Mouse (Mus musculus): ENCODE measurements around the gene Ffar4. TPM values are rescaled to one million over a fixed set of nuclear protein-coding genes. Genes with fewer than 3 reads are reported as not detected.
A peak's percentile ranks its signal among the peaks of the same experiment; 100 is the strongest.

Ffar4 gene
- polyA plus RNA-seq (2015; fragmentation: Nextera tagmentation; extraction: Ambion mirVana), result 0.11 and 0.20 TPM in 2 replicates

GRCm38 (mm10) chr19:38096858-38097758, at the start of gene Ffar4:
Gene Ffar4 (plus strand): TSS chr19:38097071.
- H3K9me3 ChIP-seq, result no peaks in the 10 kb centered on the region
- H3K4me3 ChIP-seq, result peak within 1 kb of the TSS; percentile 43
- H3K9ac ChIP-seq, result no peak within 1 kb of the TSS
- H3K4me1 ChIP-seq, result peaks cover 9% of the 10 kb centered on the region; the same call in 1 of the 2 replicates
- H3K36me3 ChIP-seq, result no peaks in the 10 kb centered on the region
- H3K4me2 ChIP-seq, result peak within 1 kb of the TSS; percentile 64
- H3K27ac ChIP-seq (replicated peaks), result no peak within 1 kb of the TSS
- no peak for ATAC-seq (ENCODE audit: extremely low read depth, insufficient number of reproducible peaks, low FRiP score, low TSS enrichment)
- peaks cover 80% of the 10 kb centered on the region for H3K27me3 ChIP-seq (replicated peaks)
- 1% methylated on average over 77 of the region's 77 CpGs for WGBS

- no peak overlapping the region for H3K9ac ChIP-seq
- no peak overlapping the region for H3K4me2 ChIP-seq
- no peaks in the 10 kb centered on the region for H3K36me3 ChIP-seq
- 80% methylated on average over 1 of the region's 1 CpGs for WGBS
- no peak for ATAC-seq (ENCODE audit: extremely low read depth, insufficient number of reproducible peaks, low FRiP score, low TSS enrichment)
- H3K9me3 ChIP-seq, result no peaks in the 10 kb centered on the region
- peaks cover 14% of the 10 kb centered on the region for H3K27me3 ChIP-seq (replicated peaks)
- H3K4me1 ChIP-seq, result peaks cover 9% of the 10 kb centered on the region; the same call in 1 of the 2 replicates
- H3K27ac ChIP-seq (replicated peaks), result no peak overlapping the region
- H3K4me3 ChIP-seq, result no peak overlapping the region
Measured at GRCm38 (mm10) chr19:38049686-38050085, 47.2 kb upstream of the Ffar4 start.

GRCm38 (mm10) chr19:38053227-38054041, 43.4 kb upstream of the Ffar4 start:
- Histone ChIP-seq H3K4me2 (peak overlapping the region; percentile 79), H3K9me3 (no peaks in the 10 kb centered on the region), H3K36me3 (peaks cover 16% of the 10 kb centered on the region), H3K4me1 (peaks cover 26% of the 10 kb centered on the region), H3K4me3 (peak overlapping the region; percentile 89), H3K9ac (peak overlapping the region; percentile 77; the same call in 1 of the 2 replicates), H3K27me3 (replicated peaks) (peaks cover 2% of the 10 kb centered on the region; the same call in 1 of the 2 replicates), H3K27ac (replicated peaks) (peak overlapping the region; percentile 32; the same call in 1 of the 2 replicates)
- 23% methylated on average over 8 of the region's 8 CpGs for WGBS
- no peak for ATAC-seq (ENCODE audit: extremely low read depth, insufficient number of reproducible peaks, low FRiP score, low TSS enrichment)

GRCm38 (mm10) chr19:38054149-38054719, 42.6 kb upstream of the Ffar4 start:
- H3K27ac ChIP-seq (replicated peaks), result peak overlapping the region; percentile 32
- peak overlapping the region; percentile 77 for H3K9ac ChIP-seq
- H3K4me2 ChIP-seq, result peak overlapping the region; percentile 79
- under 1% methylated on average over 21 of the region's 23 CpGs for WGBS
- H3K4me1 ChIP-seq, result peaks cover 26% of the 10 kb centered on the region
- H3K36me3 ChIP-seq, result peaks cover 23% of the 10 kb centered on the region
- H3K27me3 ChIP-seq (replicated peaks), result no peaks in the 10 kb centered on the region; the same call in 1 of the 2 replicates
- no peaks in the 10 kb centered on the region for H3K9me3 ChIP-seq
- H3K4me3 ChIP-seq, result peak overlapping the region; percentile 89
- peak; percentile 78 for ATAC-seq (ENCODE audit: extremely low read depth, insufficient number of reproducible peaks, low FRiP score, low TSS enrichment)

GRCm38 (mm10) chr19:38054720-38055192, 42.1 kb upstream of the Ffar4 start, which contains the start of gene Cep55:
Gene Cep55 (plus strand): TSS chr19:38055011.
- Histone ChIP-seq H3K4me2 (peak within 1 kb of the TSS; percentile 85), H3K9ac (peak within 1 kb of the TSS; percentile 89), H3K27me3 (replicated peaks) (no peaks in the 10 kb centered on the region; the same call in 1 of the 2 replicates), H3K27ac (replicated peaks) (peak within 1 kb of the TSS; percentile 78), H3K4me1 (peaks cover 26% of the 10 kb centered on the region), H3K9me3 (no peaks in the 10 kb centered on the region), H3K4me3 (peak within 1 kb of the TSS; percentile 89), H3K36me3 (peaks cover 26% of the 10 kb centered on the region)
- ATAC-seq (ENCODE audit: extremely low read depth, insufficient number of reproducible peaks, low FRiP score, low TSS enrichment), result peak; percentile 93
- WGBS, result under 1% methylated on average over 35 of the region's 36 CpGs

- Histone ChIP-seq H3K4me3 (peak overlapping the region; percentile 89), H3K27ac (replicated peaks) (no peak overlapping the region), H3K36me3 (peaks cover 37% of the 10 kb centered on the region), H3K9me3 (no peaks in the 10 kb centered on the region), H3K4me2 (peak overlapping the region; percentile 85), H3K4me1 (peaks cover 26% of the 10 kb centered on the region), H3K27me3 (replicated peaks) (no peaks in the 10 kb centered on the region; the same call in 1 of the 2 replicates), H3K9ac (peak overlapping the region; percentile 89)
- ATAC-seq (ENCODE audit: extremely low read depth, insufficient number of reproducible peaks, low FRiP score, low TSS enrichment), result no peak
- 13% methylated on average over 6 of the region's 6 CpGs for WGBS
Measured at GRCm38 (mm10) chr19:38055798-38056197, 41.1 kb upstream of the Ffar4 start.

GRCm38 (mm10) chr19:38056276-38056675, 40.6 kb upstream of the Ffar4 start:
- no peaks in the 10 kb centered on the region for H3K9me3 ChIP-seq
- H3K27ac ChIP-seq (replicated peaks), result no peak overlapping the region
- H3K9ac ChIP-seq, result peak overlapping the region; percentile 69
- H3K36me3 ChIP-seq, result peaks cover 41% of the 10 kb centered on the region
- H3K4me3 ChIP-seq, result peak overlapping the region; percentile 89
- no peak for ATAC-seq (ENCODE audit: extremely low read depth, insufficient number of reproducible peaks, low FRiP score, low TSS enrichment)
- no peaks in the 10 kb centered on the region; the same call in 1 of the 2 replicates for H3K27me3 ChIP-seq (replicated peaks)
- peak overlapping the region; percentile 85 for H3K4me2 ChIP-seq
- peaks cover 26% of the 10 kb centered on the region for H3K4me1 ChIP-seq
- WGBS, result 55% methylated on average over 3 of the region's 3 CpGs

- 81% methylated on average over 8 of the region's 8 CpGs for WGBS
- no peak overlapping the region for H3K4me3 ChIP-seq
- peaks cover 26% of the 10 kb centered on the region for H3K4me1 ChIP-seq
- peak overlapping the region; percentile 85; the same call in 1 of the 2 replicates for H3K4me2 ChIP-seq
- H3K27ac ChIP-seq (replicated peaks), result no peak overlapping the region
- H3K27me3 ChIP-seq (replicated peaks), result no peaks in the 10 kb centered on the region; the same call in 1 of the 2 replicates
- no peak for ATAC-seq (ENCODE audit: extremely low read depth, insufficient number of reproducible peaks, low FRiP score, low TSS enrichment)
- no peaks in the 10 kb centered on the region for H3K9me3 ChIP-seq
- H3K9ac ChIP-seq, result no peak overlapping the region
- peaks cover 46% of the 10 kb centered on the region for H3K36me3 ChIP-seq
Measured at GRCm38 (mm10) chr19:38056931-38057330, 39.9 kb upstream of the Ffar4 start.

- no peak overlapping the region for H3K27ac ChIP-seq (replicated peaks)
- no peak for ATAC-seq (ENCODE audit: extremely low read depth, insufficient number of reproducible peaks, low FRiP score, low TSS enrichment)
- H3K36me3 ChIP-seq, result peaks cover 79% of the 10 kb centered on the region
- no peak overlapping the region for H3K4me3 ChIP-seq
- H3K27me3 ChIP-seq (replicated peaks), result no peaks in the 10 kb centered on the region
- 81% methylated on average over 3 of the region's 3 CpGs for whole genome bisulfite sequencing
- H3K9me3 ChIP-seq, result no peaks in the 10 kb centered on the region
- no peak overlapping the region for H3K9ac ChIP-seq
- no peaks in the 10 kb centered on the region for H3K4me1 ChIP-seq
- H3K4me2 ChIP-seq, result no peak overlapping the region
Measured at GRCm38 (mm10) chr19:38063201-38063600, 33.7 kb upstream of the Ffar4 start.

- H3K27me3 ChIP-seq (replicated peaks), result no peaks in the 10 kb centered on the region
- no peak overlapping the region for H3K4me2 ChIP-seq
- no peak overlapping the region for H3K27ac ChIP-seq (replicated peaks)
- no peaks in the 10 kb centered on the region for H3K4me1 ChIP-seq
- no peak overlapping the region for H3K9ac ChIP-seq
- no peak overlapping the region for H3K4me3 ChIP-seq
- WGBS, result 73% methylated on average over 1 of the region's 1 CpGs
- no peaks in the 10 kb centered on the region for H3K9me3 ChIP-seq
- no peak for ATAC-seq (ENCODE audit: extremely low read depth, insufficient number of reproducible peaks, low FRiP score, low TSS enrichment)
- H3K36me3 ChIP-seq, result peaks cover 78% of the 10 kb centered on the region
Measured at GRCm38 (mm10) chr19:38064051-38064450, 32.8 kb upstream of the Ffar4 start.

Data from heart, embryonic 13.5 days (tissue).